Mouse (Mus musculus) E14TG2a.4 (cell line): Measurements from ENCODE around the gene 2410004P03Rik.

Experiments
- CTCF ChIP-seq: conservative IDR thresholded peaks from 2 replicates; pipeline ENCODE4 v1.5.1; 2014; ENCODE audit warnings: low read length
- NANOG ChIP-seq: IDR thresholded peaks from 2 replicates; pipeline ENCODE4 v1.6.1; 2014; ENCODE audit warnings: borderline replicate concordance, low read length, mixed read lengths
- POU5F1 ChIP-seq: IDR thresholded peaks from 2 replicates; pipeline ENCODE4 v1.6.1; 2014; ENCODE audit warnings: low read length, borderline replicate concordance

- no peak for TF ChIP-seq CTCF
- no peak for TF ChIP-seq POU5F1
- no peak for TF ChIP-seq NANOG
These were observed 756 bp upstream of the 2410004P03Rik start for GRCm38 (mm10) chr12:17012067-17012899.
